Mouse (Mus musculus): ENCODE results near the gene Sytl3.
"Not testable (repeated sequence)": the region's sequence is repeated elsewhere in the genome, so short reads cannot be mapped to it uniquely, and the experiment has no call there.

Gene Sytl3

GRCm38 (mm10) chr17:6646841-6647240, 12.1 kb upstream of the Sytl3 start:
- DNase-seq (ENCODE audit: low spot score): not testable (repeated sequence)

- not testable (repeated sequence) for DNase-seq (ENCODE audit: low spot score)
These were observed 11.4 kb upstream of the Sytl3 start for GRCm38 (mm10) chr17:6647452-6647851.

- DNase-seq (ENCODE audit: low spot score): not testable (repeated sequence)
These were observed 7.9 kb upstream of the Sytl3 start for GRCm38 (mm10) chr17:6650904-6651565.

DNA sequence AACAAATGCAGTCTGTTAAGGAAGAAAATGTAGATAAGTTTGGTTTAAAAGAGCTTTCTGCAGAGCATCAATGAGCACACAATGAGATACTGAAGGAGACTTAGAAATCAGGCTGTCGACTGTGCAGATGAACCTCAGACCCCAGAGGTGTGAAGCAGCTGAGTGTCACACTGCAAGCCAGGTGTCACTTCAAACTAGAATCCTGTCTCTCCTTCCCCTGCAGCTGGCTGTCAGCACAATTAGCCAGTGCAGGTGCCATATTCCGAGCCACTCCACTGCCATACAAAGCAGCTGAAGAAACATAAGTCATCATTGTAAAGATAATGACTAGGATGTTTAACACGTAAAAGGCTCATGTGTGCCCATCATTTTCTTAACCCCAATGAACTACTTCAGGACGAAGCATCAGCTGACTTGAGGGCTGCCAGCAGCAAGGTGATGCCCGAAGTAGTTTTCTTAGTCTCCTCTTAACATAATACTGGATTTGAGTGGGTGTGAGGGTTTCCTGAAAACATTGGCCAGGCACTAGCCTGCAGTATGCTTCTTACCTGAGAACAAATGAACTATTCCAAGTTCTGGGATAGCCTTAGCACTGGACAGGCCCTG, 5.4 kb upstream of the Sytl3 start:
- not testable (repeated sequence) for DNase-seq (ENCODE audit: low spot score)

DNA sequence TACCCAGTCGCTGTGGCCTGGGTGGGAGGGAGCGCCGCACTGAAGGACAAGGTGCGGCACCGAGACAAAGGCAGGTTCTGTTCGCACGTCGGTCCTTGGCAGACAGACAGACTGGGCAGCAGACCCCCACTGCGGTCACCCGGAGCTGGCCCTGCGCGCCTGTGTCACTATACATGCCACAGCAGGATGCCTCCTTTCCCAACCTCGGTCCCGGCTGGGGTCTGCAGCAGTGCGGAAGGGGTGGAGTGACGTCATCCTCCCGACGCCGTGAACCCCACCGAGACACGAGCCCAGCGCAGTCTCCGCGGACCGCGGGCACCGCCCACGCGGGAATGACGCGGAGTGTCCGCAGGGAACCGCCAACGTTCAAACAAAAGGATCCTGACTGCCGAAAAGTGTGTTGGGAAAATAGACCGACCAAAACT, 3.8 kb upstream of the Sytl3 start:
- DNase-seq (ENCODE audit: low spot score): not testable (repeated sequence)

DNA sequence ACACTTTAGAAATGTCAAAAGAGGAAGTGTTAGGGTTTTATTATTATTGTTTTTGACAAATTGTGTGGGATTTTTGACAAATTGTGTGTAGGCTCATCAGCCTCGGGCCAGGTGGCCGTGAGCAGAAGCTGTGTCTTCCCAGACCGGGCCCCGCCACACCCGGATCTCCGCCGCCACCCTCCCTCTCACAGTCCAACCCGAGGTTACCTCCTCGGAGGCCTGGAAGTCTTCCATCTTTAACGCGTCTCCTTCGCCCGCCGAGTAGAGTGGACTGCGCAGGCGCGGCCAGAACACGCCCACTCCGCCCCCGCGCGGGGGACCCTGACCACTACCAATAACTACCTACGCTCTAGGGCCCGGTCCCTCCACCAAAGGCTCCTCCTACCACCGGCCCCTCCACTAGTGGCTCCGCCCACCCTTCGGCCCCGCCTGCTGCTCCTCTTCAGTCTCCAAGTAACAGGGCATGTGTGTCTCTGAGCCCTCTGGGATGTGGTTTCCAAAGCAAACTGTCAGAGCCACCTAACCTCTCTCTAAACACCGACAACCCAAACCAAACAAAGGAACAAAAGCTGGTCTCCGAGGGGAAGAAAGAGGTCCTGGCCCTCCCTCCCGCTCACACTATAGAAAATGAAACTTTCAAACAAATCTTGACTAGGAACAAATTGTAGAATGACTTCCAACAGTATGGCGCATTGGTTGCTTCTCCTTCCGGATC, 3.2 kb upstream of the Sytl3 start, which contains the start of gene Dynlt1f:
Gene Dynlt1f, minus strand, starts transcription at position 334 of the 715 bp plus-strand sequence.
- not testable (repeated sequence) for DNase-seq (ENCODE audit: low spot score)

- not testable (repeated sequence) for DNase-seq (ENCODE audit: low spot score)
These were observed 2.4 kb upstream of the Sytl3 start for GRCm38 (mm10) chr17:6656471-6656870.

DNA sequence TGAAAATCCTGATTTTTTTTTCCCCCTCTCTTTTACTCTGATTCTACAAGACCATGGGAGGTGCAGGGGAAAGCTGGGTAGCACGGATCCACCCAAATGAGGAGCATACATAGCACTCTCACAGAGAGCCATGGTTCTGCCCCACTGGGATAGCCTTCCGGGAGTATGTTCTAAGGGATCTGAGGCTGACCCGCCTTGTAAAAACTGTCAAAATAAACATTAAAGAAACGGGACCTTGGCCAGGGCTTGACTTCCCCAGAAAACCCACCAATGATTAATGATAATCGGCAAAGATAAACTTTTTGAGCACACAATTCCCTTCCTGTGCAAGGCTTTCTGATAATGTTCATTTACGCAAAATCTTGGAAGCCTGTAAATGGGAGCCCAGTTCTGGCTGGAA, 1.7 kb downstream of the Sytl3 start:
- DNase-seq (ENCODE audit: low spot score): not testable (repeated sequence)

- DNase-seq (ENCODE audit: low spot score): not testable (repeated sequence)
These were observed 2.4 kb downstream of the Sytl3 start for GRCm38 (mm10) chr17:6661093-6661816.

- DNase-seq (ENCODE audit: low spot score): not testable (repeated sequence)
These were observed 3.9 kb downstream of the Sytl3 start for GRCm38 (mm10) chr17:6662840-6663239.

DNA sequence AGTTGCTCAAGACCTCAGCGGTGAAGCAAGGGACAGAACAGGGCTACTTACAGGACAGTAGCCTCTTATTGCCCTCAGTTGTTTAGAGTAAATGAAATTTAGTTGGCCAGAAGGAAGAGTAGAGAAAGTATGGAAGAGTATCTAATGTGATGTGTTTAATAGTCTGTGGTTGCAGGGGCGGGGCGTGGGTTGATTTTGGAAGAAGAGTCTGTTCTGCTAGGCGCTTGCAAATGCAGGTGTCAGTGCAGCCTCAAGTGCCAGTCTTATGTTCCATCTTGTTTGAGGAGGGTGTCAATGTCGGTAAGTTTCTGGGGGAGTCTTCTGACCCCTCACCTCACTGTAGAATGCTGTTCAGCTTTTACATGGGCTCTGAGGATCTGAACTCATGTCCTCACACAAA, 6.5 kb downstream of the Sytl3 start:
- DNase-seq (ENCODE audit: low spot score): not testable (repeated sequence)

GRCm38 (mm10) chr17:6668522-6668921, 9.6 kb downstream of the Sytl3 start:
- DNase-seq (ENCODE audit: low spot score): not testable (repeated sequence)

- DNase-seq (ENCODE audit: low spot score): not testable (repeated sequence)
These were observed 15.4 kb downstream of the Sytl3 start for GRCm38 (mm10) chr17:6674297-6674696.

- not testable (repeated sequence) for DNase-seq (ENCODE audit: low spot score)
These were observed 19.2 kb downstream of the Sytl3 start for GRCm38 (mm10) chr17:6678063-6678462.

DNA sequence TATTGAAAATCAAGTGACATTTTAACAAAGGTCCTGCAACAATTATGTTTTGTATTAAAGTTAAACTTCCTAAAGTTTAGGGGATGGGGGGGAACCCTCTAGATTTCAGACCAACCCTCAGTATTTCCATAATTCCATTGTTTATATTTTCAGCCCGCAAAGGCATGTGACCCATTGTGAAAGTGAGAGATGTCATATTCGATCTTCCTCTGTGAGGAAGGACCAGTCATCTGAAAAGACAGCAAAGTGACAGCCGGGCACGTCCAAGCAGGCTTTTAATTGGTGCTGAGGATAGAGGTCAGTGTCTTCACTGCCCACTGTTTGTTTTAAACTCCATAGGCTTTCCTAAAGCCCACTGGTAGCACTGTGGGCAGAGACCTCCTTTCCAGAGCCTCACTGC, 22.8 kb downstream of the Sytl3 start:
- not testable (repeated sequence) for DNase-seq (ENCODE audit: low spot score)

GRCm38 (mm10) chr17:6683702-6684101, 24.8 kb downstream of the Sytl3 start:
- DNase-seq (ENCODE audit: low spot score): not testable (repeated sequence)

- DNase-seq (ENCODE audit: low spot score): not testable (repeated sequence)
These were observed 25.8 kb downstream of the Sytl3 start for GRCm38 (mm10) chr17:6684464-6685287.

DNA sequence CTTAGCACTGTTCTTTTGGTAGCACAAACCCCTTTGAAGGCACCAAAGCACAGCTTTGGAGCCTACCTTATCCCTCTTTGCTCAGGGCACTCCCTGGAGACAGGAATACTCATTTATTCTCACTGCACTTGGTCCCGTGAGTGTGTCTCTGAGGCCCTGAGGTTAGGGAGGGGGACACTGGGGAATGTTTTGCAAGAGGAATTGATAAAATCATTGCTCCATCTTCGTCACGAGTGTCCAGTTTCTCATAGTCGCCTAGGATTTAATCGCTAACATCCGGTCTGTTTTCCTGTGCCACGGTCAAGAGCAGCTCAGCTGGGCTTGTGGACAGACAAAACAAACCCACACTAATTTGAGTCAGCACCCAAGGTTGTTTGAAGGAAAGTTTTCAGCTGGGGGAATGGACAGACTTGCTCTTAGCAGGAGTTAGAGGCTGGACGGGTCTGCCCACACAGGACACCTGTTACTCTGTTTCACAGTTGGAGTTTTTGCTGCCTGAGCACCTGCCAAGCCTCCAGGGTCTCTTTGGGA, 26.5 kb downstream of the Sytl3 start:
- not testable (repeated sequence) for DNase-seq (ENCODE audit: low spot score)

DNA sequence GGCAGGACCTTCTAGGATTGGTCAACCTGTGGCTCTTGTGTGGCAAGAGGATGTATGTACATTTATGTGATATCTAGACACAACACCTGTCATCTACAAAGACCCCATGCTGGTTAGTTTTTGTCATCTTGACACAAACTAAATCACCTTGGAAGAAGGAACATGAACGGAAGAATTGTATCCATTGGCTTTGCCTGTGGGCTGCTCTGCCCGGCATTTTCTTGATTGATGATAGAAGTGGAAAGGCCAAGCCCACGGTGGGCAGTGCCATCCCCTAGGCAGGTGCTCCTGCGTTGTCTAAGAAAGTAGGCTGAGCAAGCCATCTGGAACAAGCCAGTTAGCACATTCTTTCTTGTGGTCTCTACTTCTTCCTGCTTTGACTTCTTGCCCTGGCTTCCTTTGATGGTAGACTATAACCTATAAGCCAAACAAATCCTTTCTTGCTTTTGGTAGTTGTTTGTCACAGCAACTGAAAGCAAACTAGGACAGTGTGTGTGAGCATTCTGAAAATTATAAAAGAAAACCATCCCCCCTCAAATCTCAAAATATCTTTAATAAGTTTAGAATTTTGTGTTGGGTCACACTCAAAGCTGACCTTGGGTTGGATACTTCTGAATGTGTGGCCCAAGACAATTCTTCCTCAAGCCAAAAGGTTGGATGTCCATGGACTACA, 27.5 kb downstream of the Sytl3 start:
- DNase-seq (ENCODE audit: low spot score): not testable (repeated sequence)

DNA sequence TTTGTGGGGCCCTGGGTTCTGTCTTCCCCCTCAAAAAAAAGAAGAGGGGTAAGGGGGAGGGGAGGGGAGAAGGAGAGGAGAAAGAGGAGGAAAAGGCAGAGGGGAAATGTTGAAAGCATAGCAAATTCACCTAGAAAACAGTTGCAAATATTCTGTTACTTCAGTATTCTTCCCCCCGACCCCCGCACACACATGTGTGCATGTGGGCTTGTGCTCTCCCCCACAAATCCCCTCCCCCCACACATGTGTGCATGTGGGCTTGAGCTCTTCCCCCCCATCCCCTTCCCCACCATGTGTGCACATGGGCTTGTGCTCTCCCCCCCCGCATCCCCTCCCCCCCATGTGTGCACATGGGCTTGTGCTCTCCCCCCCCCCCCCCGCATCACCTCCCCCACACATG, 30.5 kb downstream of the Sytl3 start:
- DNase-seq (ENCODE audit: low spot score): not testable (repeated sequence)
